Mouse (Mus musculus) testis, postnatal 14 days (tissue): Measurements from ENCODE around the gene Tmc8.
"Not testable (repeated sequence)": the region's sequence is repeated elsewhere in the genome, so short reads cannot be mapped to it uniquely, and the experiment has no call there.

ENCODE experiments used
- DNase-seq: peaks from one replicate; pipeline ENCODE4 v3.0.0; 2021; ENCODE audit warnings: low spot score

The Tmc8 gene

GRCm38 (mm10) chr11:117772352-117772751 lies 9.5 kb upstream of the Tmc8 start:
- DNase-seq: no peak

- DNase-seq: no peak
These were observed 7.0 kb upstream of the Tmc8 start for GRCm38 (mm10) chr11:117774925-117775324.

GRCm38 (mm10) chr11:117775540-117775939 lies 6.3 kb upstream of the Tmc8 start:
- no peak for DNase-seq

GRCm38 (mm10) chr11:117776085-117776792 lies 5.6 kb upstream of the Tmc8 start:
- DNase-seq: no peak

- no peak for DNase-seq
These were observed 4.8 kb upstream of the Tmc8 start for GRCm38 (mm10) chr11:117777111-117777510.

- DNase-seq: no peak
These were observed 3.8 kb upstream of the Tmc8 start for GRCm38 (mm10) chr11:117778031-117778430.

- no peak for DNase-seq
These were observed 2.9 kb upstream of the Tmc8 start for GRCm38 (mm10) chr11:117778851-117779433.

- DNase-seq: peak; percentile 76
These were observed 2.3 kb upstream of the Tmc8 start for GRCm38 (mm10) chr11:117779434-117780198.

GRCm38 (mm10) chr11:117780199-117780515 lies 1.7 kb upstream of the Tmc8 start:
- peak; percentile 21 for DNase-seq

GRCm38 (mm10) chr11:117780582-117781111 lies 1.2 kb upstream of the Tmc8 start:
- DNase-seq: peak; percentile 86

- peak; percentile 53 for DNase-seq
These were observed 566 bp upstream of the Tmc8 start for GRCm38 (mm10) chr11:117781199-117781821.

- no peak for DNase-seq
These were observed 794 bp downstream of the Tmc8 start for GRCm38 (mm10) chr11:117782705-117783034.

GRCm38 (mm10) chr11:117783089-117783488 lies 1.2 kb downstream of the Tmc8 start:
- no peak for DNase-seq

- no peak for DNase-seq
These were observed 1.9 kb downstream of the Tmc8 start for GRCm38 (mm10) chr11:117783683-117784309.

- no peak for DNase-seq
These were observed 4.4 kb downstream of the Tmc8 start for GRCm38 (mm10) chr11:117786294-117786693.

GRCm38 (mm10) chr11:117788481-117788880 lies 6.6 kb downstream of the Tmc8 start:
- not testable (repeated sequence) for DNase-seq

- DNase-seq: peak; percentile 76
These were observed 8.4 kb downstream of the Tmc8 start for GRCm38 (mm10) chr11:117790286-117790685.

- no peak for DNase-seq
These were observed 9.0 kb downstream of the Tmc8 start for GRCm38 (mm10) chr11:117790703-117791440.

GRCm38 (mm10) chr11:117791441-117791761 lies 9.5 kb downstream of the Tmc8 start:
- no peak for DNase-seq

- peak; percentile 62 for DNase-seq
These were observed 10.5 kb downstream of the Tmc8 start for GRCm38 (mm10) chr11:117792281-117792888.

- no peak for DNase-seq
These were observed 12.2 kb downstream of the Tmc8 start for GRCm38 (mm10) chr11:117794035-117794551.
